Mouse (Mus musculus) regulatory T cell (primary cell): ENCODE data around the gene Cpa4.

Experiments
- in situ Hi-C: fragments of 300-600 bp; cut with MboI, MseI; formaldehyde crosslinking; loops from one replicate; pipeline ENCODE4 v1.15.1; 2025; ENCODE audit warnings: high pct_unique_total_duplicates

Gene Cpa4

GRCm38 (mm10) chr6:30624763-30625162, 56.6 kb downstream of the Cpa4 start:
- in situ Hi-C loops: no loop called here

- in situ Hi-C loops: no loop called here
These were observed 60.0 kb downstream of the Cpa4 start for GRCm38 (mm10) chr6:30628152-30628551.

- in situ Hi-C loops: no loop called here
These were observed 61.8 kb downstream of the Cpa4 start for GRCm38 (mm10) chr6:30629989-30630388.

GRCm38 (mm10) chr6:30635361-30635862, 67.2 kb downstream of the Cpa4 start:
- in situ Hi-C loops: no loop called here

- in situ Hi-C loops: no loop called here
These were observed 68.1 kb downstream of the Cpa4 start for GRCm38 (mm10) chr6:30636186-30636842.

- in situ Hi-C loops: no loop called here
These were observed 70.6 kb downstream of the Cpa4 start, which contains the start of gene Cpa1 for GRCm38 (mm10) chr6:30638674-30639268. Gene Cpa1 (plus strand): TSS chr6:30639218.
